Mouse (Mus musculus) hindbrain, embryonic 15.5 days (tissue): ENCODE measurements around the gene Ctps2. TPM values are rescaled to one million over a fixed set of nuclear protein-coding genes. Genes with fewer than 3 reads are reported as not detected.
"Not testable (repeated sequence)": the region's sequence is repeated elsewhere in the genome, so short reads cannot be mapped to it uniquely, and the experiment has no call there.

Experiments used
- ATAC-seq: fragments of 200-750 bp; cut with Nextera tagmentation; 2 replicates; pipeline ENCODE4 v1.8.0; 2017; ENCODE audit warnings: low read depth, moderate number of reproducible peaks, moderate TSS enrichment; ENCODE audit not compliant: low FRiP score
- H3K27ac ChIP-seq: fragments of 300-500 bp; sonication (generic); replicated peaks from 2 replicates; pipeline ENCODE4 v1.5.1; 2015; ENCODE audit warnings: mild to moderate bottlenecking, inconsistent platforms
- H3K27me3 ChIP-seq: fragments of 300-500 bp; sonication (generic); 2 replicates; pipeline ENCODE4 v1.6.1; 2015; ENCODE audit warnings: control low read depth, inconsistent platforms
- H3K36me3 ChIP-seq: fragments of 300-500 bp; sonication (generic); 2 replicates; pipeline ENCODE4 v1.6.1; 2015; ENCODE audit warnings: control low read depth, inconsistent platforms
- H3K4me1 ChIP-seq: fragments of 300-500 bp; sonication (generic); replicated peaks from 2 replicates; pipeline ENCODE4 v1.6.1; 2015; ENCODE audit warnings: control low read depth, inconsistent platforms
- H3K4me2 ChIP-seq: fragments of 300-500 bp; sonication (generic); 2 replicates; pipeline ENCODE4 v1.6.1; 2015; ENCODE audit warnings: moderate library complexity, mild to moderate bottlenecking, inconsistent platforms
- H3K4me3 ChIP-seq: fragments of 300-500 bp; sonication (generic); 2 replicates; pipeline ENCODE4 v1.5.1; 2015; ENCODE audit warnings: mild to moderate bottlenecking, inconsistent platforms
- H3K9ac ChIP-seq: fragments of 300-500 bp; sonication (generic); 2 replicates; pipeline ENCODE4 v1.6.1; 2015; ENCODE audit warnings: inconsistent platforms
- H3K9me3 ChIP-seq: fragments of 300-500 bp; sonication (generic); 2 replicates; pipeline ENCODE4 v1.6.1; 2016; ENCODE audit warnings: control low read depth, inconsistent platforms
- WGBS: fragments of 180-500 bp; shearing (Covaris S2); methylation state at CpG from one replicate; pipeline ENCODE4 v1.1.7; 2015; 5-methylcytosine and 5-hydroxymethylcytosine counted together
- polyA plus RNA-seq: library from polyadenylated mRNA; unstranded; fragments of >200 nt; fragmentation: Nextera tagmentation; extraction: Ambion mirVana; gene quantifications from 2 replicates; pipeline ENCODE4 v1.2.1, GENCODE M21; 2015

Ctps2 gene
- 90.2 and 94.8 TPM in 2 replicates for polyA plus RNA-seq

GRCm38 (mm10) chrX:162900938-162901337, at the start of gene Ctps2:
Gene Ctps2, plus strand, starts transcription at chrX:162901238.
- 0 out of 2 replicates have a peak, but pooled peaks cover 5% of the 10 kb centered on the region for H3K4me1 ChIP-seq
- H3K36me3 ChIP-seq, result no peaks in the 10 kb centered on the region
- H3K9me3 ChIP-seq, result no peaks in the 10 kb centered on the region
- H3K27me3 ChIP-seq, result no peaks in the 10 kb centered on the region
- ATAC-seq, result no peak
- 35% methylated on average over 4 of the region's 4 CpGs for WGBS
- H3K4me2 ChIP-seq, result peak within 1 kb of the TSS; percentile 56
- peak within 1 kb of the TSS; percentile 52 for H3K9ac ChIP-seq
- peak within 1 kb of the TSS; percentile 80 for H3K27ac ChIP-seq
- H3K4me3 ChIP-seq, result peak within 1 kb of the TSS; percentile 55

DNA sequence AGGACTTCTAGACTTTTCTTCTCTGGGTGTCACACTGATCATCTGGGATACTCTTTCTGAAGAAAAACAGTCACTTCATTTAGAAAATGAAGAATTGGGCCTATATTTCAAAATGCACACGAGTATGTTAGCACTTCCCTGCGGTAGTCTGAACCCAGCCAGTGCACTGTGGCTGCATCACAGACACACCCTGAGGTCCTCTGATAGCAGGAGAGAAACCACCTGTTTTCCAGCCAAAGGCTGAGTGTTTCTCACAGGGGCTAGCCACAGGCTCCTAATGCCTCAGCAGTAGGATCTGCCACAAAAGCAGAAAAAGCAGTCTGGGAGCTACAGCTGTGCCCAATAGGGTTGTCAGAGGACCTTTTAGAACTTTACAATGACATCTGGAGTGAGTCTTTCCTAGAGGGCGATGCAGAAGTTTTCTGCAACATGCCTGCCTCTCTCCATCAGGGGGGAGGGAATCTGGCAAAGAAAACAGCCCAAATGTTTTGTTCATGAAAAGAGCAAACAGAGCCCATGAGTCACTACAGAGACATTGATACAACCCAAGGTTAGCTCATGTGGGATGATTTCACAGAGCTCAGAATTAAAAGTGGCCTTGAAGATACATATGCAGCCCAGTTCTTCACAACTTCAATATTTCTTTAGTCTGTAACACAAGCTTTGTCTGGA, 32.6 kb upstream of the Ctps2 start:
- Histone ChIP-seq H3K9ac (no peak overlapping the region), H3K27me3 (no peaks in the 10 kb centered on the region), H3K36me3 (no peaks in the 10 kb centered on the region), H3K4me3 (no peak overlapping the region), H3K4me2 (no peak overlapping the region), H3K27ac (no peak overlapping the region), H3K9me3 (no peaks in the 10 kb centered on the region), H3K4me1 (no peaks in the 10 kb centered on the region)
- ATAC-seq, result no peak
- WGBS, result 79% methylated on average over 3 of the region's 3 CpGs

- WGBS, result 33% methylated on average over 4 of the region's 4 CpGs
These were observed 29.1 kb upstream of the Ctps2 start for GRCm38 (mm10) chrX:162871734-162872517.

DNA sequence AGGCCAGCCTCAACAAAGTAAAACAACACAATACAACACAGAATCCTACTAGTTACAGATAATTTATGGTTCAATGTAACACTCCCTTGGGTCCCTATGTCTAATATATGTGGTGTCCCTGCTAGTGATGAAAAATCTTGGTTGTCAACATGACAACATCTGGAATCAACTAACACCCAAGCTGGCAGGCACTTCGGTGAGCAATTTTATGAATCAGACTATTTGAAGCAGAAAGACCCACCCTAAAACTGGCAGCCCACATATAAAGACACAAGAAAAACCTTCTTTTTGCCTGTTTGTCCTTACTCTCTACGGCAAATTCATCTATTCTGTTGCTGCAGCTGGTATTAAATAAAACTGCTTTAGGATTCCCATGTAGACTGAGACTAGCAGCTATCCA, 27.3 kb upstream of the Ctps2 start:
- no peak overlapping the region for H3K4me2 ChIP-seq
- H3K27ac ChIP-seq, result no peak overlapping the region
- peaks cover 10% of the 10 kb centered on the region; the same call in 1 of the 2 replicates for H3K36me3 ChIP-seq
- no peaks in the 10 kb centered on the region for H3K9me3 ChIP-seq
- no peak overlapping the region for H3K4me3 ChIP-seq
- no peak overlapping the region for H3K9ac ChIP-seq
- H3K4me1 ChIP-seq, result no peaks in the 10 kb centered on the region
- ATAC-seq, result no peak
- no peaks in the 10 kb centered on the region for H3K27me3 ChIP-seq
- 94% methylated on average over 2 of the region's 2 CpGs for WGBS

More at GRCm38 (mm10) chrX:162871734-162872517, 29.1 kb upstream of the Ctps2 start:
- no peaks in the 10 kb centered on the region for H3K27me3 ChIP-seq
- ATAC-seq, result no peak
- H3K9me3 ChIP-seq, result no peaks in the 10 kb centered on the region
- H3K4me2 ChIP-seq, result no peak overlapping the region
- no peak overlapping the region for H3K4me3 ChIP-seq
- peaks cover 4% of the 10 kb centered on the region; the same call in 1 of the 2 replicates for H3K36me3 ChIP-seq
- no peak overlapping the region for H3K27ac ChIP-seq
- H3K9ac ChIP-seq, result no peak overlapping the region
- H3K4me1 ChIP-seq, result no peaks in the 10 kb centered on the region

GRCm38 (mm10) chrX:162878236-162878635, 22.8 kb upstream of the Ctps2 start:
- Histone ChIP-seq H3K9me3 (no peaks in the 10 kb centered on the region), H3K4me3 (no peak overlapping the region), H3K27ac (no peak overlapping the region), H3K9ac (no peak overlapping the region), H3K36me3 (peaks cover 16% of the 10 kb centered on the region), H3K4me2 (no peak overlapping the region), H3K27me3 (no peaks in the 10 kb centered on the region), H3K4me1 (no peaks in the 10 kb centered on the region)
- ATAC-seq, result no peak
- WGBS, result 81% methylated on average over 3 of the region's 3 CpGs

DNA sequence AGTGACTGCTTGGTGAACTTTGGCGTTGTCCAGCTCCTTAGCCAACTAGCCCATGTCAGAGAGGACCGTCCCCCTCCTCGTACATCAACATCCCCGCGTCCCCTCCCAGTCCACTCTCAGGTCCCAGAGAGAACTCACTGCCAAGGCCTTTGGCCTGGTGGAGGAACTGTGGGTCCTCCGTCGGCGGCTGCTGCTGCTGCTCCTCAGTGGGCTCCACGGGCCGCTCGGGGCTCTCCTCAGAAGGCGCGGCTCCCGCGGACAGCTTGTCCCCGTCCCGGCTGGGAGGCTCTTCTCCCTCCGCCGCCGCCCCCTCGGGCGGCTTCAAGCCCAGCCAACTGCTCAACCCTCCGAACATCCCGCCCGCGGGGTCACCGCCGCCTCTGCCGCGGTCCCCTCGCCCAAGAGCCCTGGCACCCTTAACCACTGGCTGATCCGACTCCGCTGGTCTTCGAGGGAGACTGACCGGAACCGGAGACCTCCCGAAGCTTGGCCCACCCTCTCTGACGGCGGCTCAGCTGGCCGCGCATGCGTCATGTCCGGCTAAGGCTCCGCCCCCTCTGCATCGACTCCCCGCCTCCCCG, 13.0 kb upstream of the Ctps2 start, which contains the start of gene Syap1:
Syap1 (minus strand) TSS at position 517 of the 581 bp plus-strand sequence.
- 14% methylated on average over 42 of the region's 47 CpGs for WGBS
- H3K9ac ChIP-seq, result peak within 1 kb of the TSS; percentile 76
- H3K4me2 ChIP-seq, result peak within 1 kb of the TSS; percentile 59
- H3K27ac ChIP-seq, result peak within 1 kb of the TSS; percentile 81
- ATAC-seq, result peak; percentile 94
- H3K27me3 ChIP-seq, result no peaks in the 10 kb centered on the region
- H3K4me1 ChIP-seq, result peaks cover 9% of the 10 kb centered on the region
- peak within 1 kb of the TSS; percentile 69 for H3K4me3 ChIP-seq
- H3K9me3 ChIP-seq, result no peaks in the 10 kb centered on the region
- no peaks in the 10 kb centered on the region for H3K36me3 ChIP-seq

GRCm38 (mm10) chrX:162888575-162889223, 12.3 kb upstream of the Ctps2 start:
- peak; percentile 55 for ATAC-seq
- H3K4me2 ChIP-seq, H3K9me3 ChIP-seq, H3K4me1 ChIP-seq, H3K36me3 ChIP-seq, H3K27me3 ChIP-seq, H3K9ac ChIP-seq, H3K27ac ChIP-seq: not testable (repeated sequence)
- H3K4me3 ChIP-seq, result 0 out of 2 replicates have a peak overlapping the region, but pooled peaks have one; percentile 6
- 67% methylated on average over 10 of the region's 25 CpGs for WGBS

DNA sequence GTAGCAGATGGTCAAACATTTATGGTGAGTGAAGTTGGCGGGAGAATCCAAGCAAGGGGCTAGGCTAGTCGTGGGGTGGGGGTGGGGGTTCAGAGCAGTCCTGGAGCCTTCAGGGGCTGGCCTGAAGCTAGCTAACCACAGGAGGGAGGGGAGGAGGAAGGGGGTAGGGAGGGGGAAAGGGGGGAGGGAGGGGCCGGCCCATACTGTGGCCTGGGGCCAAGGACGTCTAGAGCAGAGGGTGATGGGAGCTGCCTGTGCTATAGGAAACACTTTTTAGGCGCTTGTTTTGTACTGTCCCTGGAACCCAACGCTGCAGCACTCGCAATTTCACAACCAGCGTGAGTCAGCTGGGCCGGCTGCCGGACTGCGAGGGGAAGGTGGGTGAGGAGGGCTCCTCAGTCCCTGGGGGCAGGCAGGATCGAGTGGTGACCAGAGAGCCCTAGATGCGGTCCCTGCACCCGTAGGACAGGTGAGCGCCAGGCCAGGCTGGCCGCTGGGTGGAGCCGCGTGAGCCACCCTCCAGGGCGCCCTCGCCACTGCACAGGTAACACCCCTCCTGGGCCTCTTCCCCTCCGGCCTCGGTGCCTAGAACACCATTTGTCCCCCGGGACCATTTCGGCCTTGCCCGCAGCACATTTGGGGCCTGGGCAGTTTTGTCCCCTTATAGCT, 467 bp downstream of the Ctps2 start:
- 0 out of 2 replicates have a peak, but pooled peaks cover 5% of the 10 kb centered on the region for H3K4me1 ChIP-seq
- peak overlapping the region; percentile 55 for H3K4me3 ChIP-seq
- no peaks in the 10 kb centered on the region for H3K27me3 ChIP-seq
- H3K27ac ChIP-seq, result peak overlapping the region; percentile 80
- H3K4me2 ChIP-seq, result peak overlapping the region; percentile 56
- peak overlapping the region; percentile 52 for H3K9ac ChIP-seq
- 23% methylated on average over 19 of the region's 25 CpGs for WGBS
- no peaks in the 10 kb centered on the region for H3K9me3 ChIP-seq
- H3K36me3 ChIP-seq, result no peaks in the 10 kb centered on the region
- peak; percentile 85 for ATAC-seq

DNA sequence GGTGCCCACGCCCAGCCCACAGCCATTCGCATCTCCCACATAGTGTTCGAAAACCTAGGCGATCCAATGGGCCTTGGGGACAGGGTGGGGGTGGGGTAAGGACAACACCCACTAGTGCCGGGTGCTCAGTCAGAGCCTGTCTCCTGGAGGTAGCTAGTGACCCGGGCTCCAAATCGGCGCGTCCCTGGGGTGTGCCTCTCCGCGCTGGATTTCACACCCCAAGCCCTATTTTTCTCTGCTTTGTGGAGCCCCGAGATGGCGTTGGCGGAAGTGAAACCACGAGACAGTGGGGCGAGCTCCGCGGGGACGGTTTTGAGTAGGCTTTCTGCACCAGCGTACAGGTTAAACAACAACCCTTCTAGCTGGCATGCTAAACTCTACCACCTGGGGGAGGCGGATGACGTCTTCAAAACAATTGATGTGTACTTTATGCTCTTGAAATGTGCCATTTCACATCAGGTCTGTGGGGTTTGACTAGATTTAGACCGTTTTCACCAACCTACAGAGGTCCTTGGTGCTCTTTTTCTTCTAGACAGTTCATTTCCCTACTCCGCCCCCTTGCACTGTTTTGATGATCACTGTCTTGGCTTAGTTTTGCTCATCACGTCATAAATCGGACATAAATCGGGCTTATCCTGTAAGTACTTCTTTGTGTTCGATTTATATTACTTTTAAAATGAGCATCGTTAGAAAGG, 1.1 kb downstream of the Ctps2 start:
- Histone ChIP-seq H3K4me3 (peak overlapping the region; percentile 55), H3K27ac (peak overlapping the region; percentile 80), H3K4me2 (peak overlapping the region; percentile 56), H3K4me1 (0 out of 2 replicates have a peak, but pooled peaks cover 5% of the 10 kb centered on the region), H3K9me3 (no peaks in the 10 kb centered on the region), H3K36me3 (no peaks in the 10 kb centered on the region), H3K27me3 (no peaks in the 10 kb centered on the region), H3K9ac (peak overlapping the region; percentile 52)
- 23% methylated on average over 29 of the region's 29 CpGs for WGBS
- peak; percentile 77 for ATAC-seq

DNA sequence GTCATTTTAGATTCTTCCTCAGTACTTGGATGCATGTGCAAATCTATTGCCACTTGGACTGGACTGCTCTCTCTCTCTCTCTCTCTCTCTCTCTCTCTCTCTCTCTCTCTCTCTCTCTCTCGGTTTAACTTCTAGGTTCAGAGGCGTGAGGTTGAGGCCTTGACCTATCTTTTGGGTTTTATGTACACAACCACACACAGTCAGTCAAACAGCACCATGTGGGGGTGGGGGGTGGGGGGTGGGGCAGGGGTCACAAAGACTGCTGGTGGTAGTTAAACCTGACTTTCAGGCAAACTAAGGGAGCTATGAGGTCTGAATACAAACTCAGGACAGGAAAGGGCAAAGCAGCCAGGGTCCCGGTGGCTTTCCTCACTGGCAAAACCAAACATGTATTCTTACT, 6.5 kb downstream of the Ctps2 start:
- WGBS, result 63% methylated on average over 3 of the region's 3 CpGs
- Histone ChIP-seq H3K36me3 (no peaks in the 10 kb centered on the region), H3K27me3 (no peaks in the 10 kb centered on the region), H3K4me1 (0 out of 2 replicates have a peak, but pooled peaks cover 4% of the 10 kb centered on the region), H3K9me3 (no peaks in the 10 kb centered on the region), H3K9ac (no peak overlapping the region), H3K4me3 (no peak overlapping the region), H3K4me2 (no peak overlapping the region), H3K27ac (no peak overlapping the region)
- ATAC-seq, result no peak

DNA sequence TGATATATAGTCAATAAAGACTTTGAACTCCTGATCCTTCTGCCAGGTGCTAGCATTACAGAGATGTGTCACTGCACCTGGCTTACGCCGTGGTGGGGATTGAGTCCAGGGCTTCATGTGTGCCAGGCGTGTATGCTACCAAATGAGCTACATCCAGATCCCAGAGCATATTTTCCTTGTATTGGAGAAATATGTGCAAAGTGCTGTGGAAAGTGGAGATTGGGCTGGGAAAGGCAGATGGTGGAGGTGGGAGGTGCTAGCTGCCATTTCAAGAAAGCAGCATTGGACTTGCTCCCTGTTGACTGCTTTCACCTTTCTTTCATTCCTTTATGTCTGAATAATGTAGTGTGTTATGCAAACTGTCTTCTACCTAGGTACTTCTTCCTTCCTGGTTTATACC, 12.6 kb downstream of the Ctps2 start:
- Histone ChIP-seq H3K4me2 (no peak overlapping the region), H3K4me1 (no peaks in the 10 kb centered on the region), H3K9me3 (no peaks in the 10 kb centered on the region), H3K36me3 (peaks cover 7% of the 10 kb centered on the region; the same call in 1 of the 2 replicates), H3K27ac (no peak overlapping the region), H3K27me3 (no peaks in the 10 kb centered on the region), H3K4me3 (no peak overlapping the region), H3K9ac (no peak overlapping the region)
- 94% methylated on average over 3 of the region's 3 CpGs for WGBS
- no peak for ATAC-seq
